In genomic region chr2:119377286-119377685, GRCm38 (mm10) we compare ENCODE assay signal across 15 mouse cellular contexts. TPM values are rescaled to one million over a fixed set of nuclear protein-coding genes. Genes with fewer than 3 reads are reported as not detected.
DNase-seq lines count a peak whose midpoint lies in the region; ATAC-seq and TF ChIP-seq lines count a peak whose summit lies in the region.
"Had no signal": no experiment of that assay in that cellular context is flagged by ENCODE, and none has a peak within 500 bp of the region (broad histone marks: within the 10 kb centered on the region; RNA-seq: fewer than 3 reads in every experiment).

No protein-coding gene starts in this region.

- H3K9me3 ChIP-seq in heart, embryonic 11.5 days (replicated peaks; ENCODE audit: control insufficient read depth, low read length) = no peaks in the 10 kb centered on the region
- no peaks in the 10 kb centered on the region for H3K9me3 ChIP-seq in kidney, postnatal 0 days (replicated peaks; ENCODE audit: low read length)
- H3K9me3 ChIP-seq in lung, embryonic 16.5 days (ENCODE audit: control insufficient read depth, low read length) = no peaks in the 10 kb centered on the region
- H3K9me3 ChIP-seq: forebrain, embryonic 13.5 days had no signal

- no peak overlapping the region for H3K9ac ChIP-seq in heart, embryonic 11.5 days (ENCODE audit: low read depth, low read length)
- no peak overlapping the region for H3K9ac ChIP-seq in kidney, postnatal 0 days (ENCODE audit: low read depth, low read length)
- no peak overlapping the region for H3K9ac ChIP-seq in lung, embryonic 16.5 days (ENCODE audit: low read length)
- H3K9ac ChIP-seq: forebrain, embryonic 13.5 days; hindbrain, embryonic 14.5 days had no signal

- peak; percentile 91 for DNase-seq in heart, adult 11 months
- DNase-seq in kidney, adult 18-20 months = peak; percentile 47
- peak; percentile 12 for DNase-seq in kidney, postnatal 0 days (ENCODE audit: low spot score)
- no peak for DNase-seq in frontal cortex, postnatal 14 days (ENCODE audit: low spot score in 2 of 2)
- no peak for DNase-seq in ovary, adult 18-20 months (ENCODE audit: low spot score)
- no peak for DNase-seq in testis, postnatal 14 days (ENCODE audit: low spot score)
- DNase-seq: cerebellum, postnatal 10 days; midbrain, embryonic 14.5 days had no signal

- TF ChIP-seq CTCF in kidney, postnatal 0 days (IDR thresholded peaks at IDR 0.05; ENCODE audit: low read depth) = no peak

- no peak for ATAC-seq in heart, embryonic 11.5 days (replicated peaks; ENCODE audit: insufficient number of reproducible peaks, low FRiP score, low TSS enrichment)
- no peak for ATAC-seq in kidney, postnatal 0 days (replicated peaks; ENCODE audit: low FRiP score, low read depth)
- no peak for ATAC-seq in lung, embryonic 16.5 days (ENCODE audit: low read depth)
- ATAC-seq: forebrain, embryonic 13.5 days; intestine, embryonic 16.5 days had no signal

- H3K4me3 ChIP-seq in heart, embryonic 11.5 days (ENCODE audit: low read depth, low read length) = no peak overlapping the region
- H3K4me3 ChIP-seq in kidney, postnatal 0 days (replicated peaks; ENCODE audit: low read depth, low read length) = no peak overlapping the region
- no peak overlapping the region for H3K4me3 ChIP-seq in lung, embryonic 16.5 days (ENCODE audit: low read length)
- H3K4me3 ChIP-seq: forebrain, embryonic 13.5 days had no signal

- no peaks in the 10 kb centered on the region for H3K27me3 ChIP-seq in heart, embryonic 11.5 days (ENCODE audit: control insufficient read depth, insufficient read depth, low read length)
- H3K27me3 ChIP-seq in kidney, postnatal 0 days (ENCODE audit: insufficient read depth, low read length) = no peaks in the 10 kb centered on the region
- H3K27me3 ChIP-seq in lung, embryonic 16.5 days (ENCODE audit: control insufficient read depth, insufficient read depth, low read depth, low read length) = no peaks in the 10 kb centered on the region
- H3K27me3 ChIP-seq: forebrain, embryonic 13.5 days had no signal

- no peaks in the 10 kb centered on the region for H3K4me1 ChIP-seq in heart, embryonic 11.5 days (ENCODE audit: control insufficient read depth, insufficient read depth, low read length)
- H3K4me1 ChIP-seq in kidney, postnatal 0 days (replicated peaks; ENCODE audit: insufficient read depth, low read length) = no peaks in the 10 kb centered on the region
- no peaks in the 10 kb centered on the region for H3K4me1 ChIP-seq in lung, embryonic 16.5 days (replicated peaks; ENCODE audit: control insufficient read depth, insufficient read depth, low read length)
- H3K4me1 ChIP-seq: forebrain, embryonic 13.5 days had no signal

- 67% methylated on average over 9 of the region's 9 CpGs for WGBS in heart, embryonic 11.5 days (ENCODE audit: insufficient replicate concordance)
- 69% methylated on average over 9 of the region's 9 CpGs for WGBS in kidney, postnatal 0 days
- 68% methylated on average over 9 of the region's 9 CpGs for WGBS in lung, embryonic 16.5 days

- H3K27ac ChIP-seq in heart, embryonic 11.5 days (ENCODE audit: low read depth, low read length) = no peak overlapping the region
- H3K27ac ChIP-seq in kidney, postnatal 0 days = peak overlapping the region; percentile 66; the same call in 1 of the 2 replicates
- peak overlapping the region; percentile 49 for H3K27ac ChIP-seq in lung, embryonic 16.5 days (ENCODE audit: low read length)
- H3K27ac ChIP-seq: forebrain, embryonic 13.5 days; hindbrain, embryonic 14.5 days had no signal

- peaks cover 49% of the 10 kb centered on the region for H3K36me3 ChIP-seq in heart, embryonic 11.5 days (ENCODE audit: control insufficient read depth, insufficient read depth, low read length)
- peaks cover 68% of the 10 kb centered on the region for H3K36me3 ChIP-seq in kidney, postnatal 0 days (ENCODE audit: insufficient read depth, low read length)
- H3K36me3 ChIP-seq in lung, embryonic 16.5 days (ENCODE audit: control insufficient read depth, insufficient read depth, low read length) = peaks cover 58% of the 10 kb centered on the region

- H3K4me2 ChIP-seq in heart, embryonic 11.5 days = no peak overlapping the region
- H3K4me2 ChIP-seq in kidney, postnatal 0 days (ENCODE audit: low read length) = no peak overlapping the region
- no peak overlapping the region for H3K4me2 ChIP-seq in lung, embryonic 16.5 days (ENCODE audit: low read depth, low read length)
- H3K4me2 ChIP-seq: forebrain, embryonic 13.5 days; hindbrain, embryonic 14.5 days; liver, embryonic 11.5 days had no signal

RNA-seq across cellular contexts. Expression of gene Chac1, which starts 26.3 kb away (rescaled TPM):
- polyA plus RNA-seq in heart, embryonic 11.5 days (2014; fragmentation: Nextera tagmentation; extraction: Ambion mirVana) = 0.35 and 0.74 TPM in 2 replicates
- polyA plus RNA-seq in kidney, postnatal 0 days (2015; fragmentation: Nextera tagmentation; extraction: Ambion mirVana) = 0.64 and 0.83 TPM in 2 replicates
- 1.1 and 1.7 TPM in 2 replicates for polyA plus RNA-seq in lung, embryonic 16.5 days (2015; fragmentation: Nextera tagmentation; extraction: Ambion mirVana)

RNA-seq across cellular contexts. Expression of gene Dll4, which starts 51.7 kb away (rescaled TPM):
- polyA plus RNA-seq in heart, embryonic 11.5 days (2014; fragmentation: Nextera tagmentation; extraction: Ambion mirVana) = 3.7 and 5.0 TPM in 2 replicates
- 7.9 and 8.4 TPM in 2 replicates for polyA plus RNA-seq in kidney, postnatal 0 days (2015; fragmentation: Nextera tagmentation; extraction: Ambion mirVana)
- polyA plus RNA-seq in lung, embryonic 16.5 days (2015; fragmentation: Nextera tagmentation; extraction: Ambion mirVana) = 14.6 and 17.8 TPM in 2 replicates
- polyA plus RNA-seq: C2C12 had no signal

Comparison
In these comparisons a context has a peak if more than half of its experiments do, and no peak if none do; other contexts are left out.
1. DNase-seq: peak in heart, adult 11 months (single experiment), kidney, adult 18-20 months (single experiment) and kidney, postnatal 0 days (single experiment); none in frontal cortex, postnatal 14 days (0 of 2), ovary, adult 18-20 months (single experiment) and testis, postnatal 14 days (single experiment).